Mouse (Mus musculus) forebrain, embryonic 14.5 days (tissue): ENCODE measurements around the gene Ctsw. TPM values are rescaled to one million over a fixed set of nuclear protein-coding genes. Genes with fewer than 3 reads are reported as not detected.

Experiments
- ATAC-seq: fragments of 200-750 bp; cut with Nextera tagmentation; 2 replicates; pipeline ENCODE4 v1.8.0; 2017; ENCODE audit warnings: mild to moderate bottlenecking, moderate library complexity
- DNase-seq: peaks from one replicate; pipeline ENCODE4 v3.0.0-alpha.2; 2015; ENCODE audit warnings: low spot score
- H3K27ac ChIP-seq: fragments of 300-500 bp; sonication (generic); 2 replicates; pipeline ENCODE4 v1.5.1; 2014; ENCODE audit warnings: low read depth, mild to moderate bottlenecking, control low read depth, low read length, moderate library complexity
- H3K27me3 ChIP-seq: fragments of 300-500 bp; sonication (generic); replicated peaks from 2 replicates; pipeline ENCODE4 v1.6.1; 2014; ENCODE audit warnings: low read length, control low read depth, mixed read lengths; ENCODE audit not compliant: control insufficient read depth, insufficient read depth
- H3K36me3 ChIP-seq: fragments of 300-500 bp; sonication (generic); 2 replicates; pipeline ENCODE4 v1.6.1; 2014; ENCODE audit warnings: low read length, control low read depth; ENCODE audit not compliant: control insufficient read depth, insufficient read depth
- H3K4me1 ChIP-seq: fragments of 300-500 bp; sonication (generic); 2 replicates; pipeline ENCODE4 v1.6.1; 2014; ENCODE audit warnings: antibody characterized with exemption, low read length, control low read depth; ENCODE audit not compliant: control insufficient read depth, insufficient read depth
- H3K4me2 ChIP-seq: fragments of 300-500 bp; sonication (generic); 2 replicates; pipeline ENCODE4 v1.6.1; 2014; ENCODE audit warnings: mild to moderate bottlenecking, control low read depth, low read length
- H3K4me3 ChIP-seq: fragments of 300-500 bp; sonication (generic); 2 replicates; pipeline ENCODE4 v1.5.1; 2014; ENCODE audit warnings: low read depth, low read length, control low read depth
- H3K9ac ChIP-seq: fragments of 300-500 bp; sonication (generic); 2 replicates; pipeline ENCODE4 v1.6.1; 2014; ENCODE audit warnings: mild to moderate bottlenecking, low read length, control low read depth, moderate library complexity
- H3K9me3 ChIP-seq: fragments of 300-500 bp; sonication (generic); replicated peaks from 2 replicates; pipeline ENCODE4 v1.6.1; 2016; ENCODE audit warnings: low read length, control low read depth, mixed read lengths; ENCODE audit not compliant: control insufficient read depth
- WGBS: fragments of 180-500 bp; shearing (Covaris S2); extraction: QIAGEN DNeasy Blood & Tissue Kit; methylation state at CpG from one replicate; pipeline ENCODE4 v1.1.7; 2014; 5-methylcytosine and 5-hydroxymethylcytosine counted together
- polyA plus RNA-seq: library from polyadenylated mRNA; unstranded; fragments of >200 nt; fragmentation: Nextera tagmentation; extraction: Ambion mirVana; gene quantifications from 2 replicates; pipeline ENCODE4 v1.2.1, GENCODE M21; 2014

The Ctsw gene
- polyA plus RNA-seq, 1 experiment from 2014 or later, result 5.3 TPM

- ATAC-seq, result no peak
These were observed 35.1 kb downstream of the Ctsw start for GRCm38 (mm10) chr19:5432992-5433852.

GRCm38 (mm10) chr19:5431911-5432464 is 36.3 kb downstream of the Ctsw start:
- Histone ChIP-seq H3K4me2 (no peak overlapping the region), H3K27ac (no peak overlapping the region), H3K9me3 (no peaks in the 10 kb centered on the region), H3K4me3 (no peak overlapping the region), H3K9ac (no peak overlapping the region), H3K36me3 (peaks cover 4% of the 10 kb centered on the region), H3K27me3 (no peaks in the 10 kb centered on the region), H3K4me1 (peaks cover 7% of the 10 kb centered on the region; the same call in 1 of the 2 replicates)
- ATAC-seq, result no peak
- 73% methylated on average over 4 of the region's 4 CpGs for WGBS
- no peak for DNase-seq

More at GRCm38 (mm10) chr19:5432992-5433852, 35.1 kb downstream of the Ctsw start:
- Histone ChIP-seq H3K4me2 (peak overlapping the region; percentile 40), H3K4me3 (no peak overlapping the region), H3K9ac (peak overlapping the region; percentile 10; the same call in 1 of the 2 replicates), H3K4me1 (peaks cover 7% of the 10 kb centered on the region; the same call in 1 of the 2 replicates), H3K9me3 (no peaks in the 10 kb centered on the region), H3K27me3 (no peaks in the 10 kb centered on the region), H3K27ac (no peak overlapping the region), H3K36me3 (no peaks in the 10 kb centered on the region)
- 20% methylated on average over 16 of the region's 16 CpGs for WGBS
- DNase-seq, result peak; percentile 16

GRCm38 (mm10) chr19:5430408-5430807 is 37.9 kb downstream of the Ctsw start:
- no peak for ATAC-seq
- H3K4me2 ChIP-seq, result no peak overlapping the region
- peaks cover 16% of the 10 kb centered on the region for H3K4me1 ChIP-seq
- no peak overlapping the region for H3K4me3 ChIP-seq
- DNase-seq, result no peak
- no peaks in the 10 kb centered on the region for H3K27me3 ChIP-seq
- H3K9ac ChIP-seq, result no peak overlapping the region
- no peaks in the 10 kb centered on the region for H3K9me3 ChIP-seq
- peaks cover 14% of the 10 kb centered on the region for H3K36me3 ChIP-seq
- WGBS, result 57% methylated on average over 1 of the region's 1 CpGs
- H3K27ac ChIP-seq, result no peak overlapping the region

GRCm38 (mm10) chr19:5429806-5430205 is 38.5 kb downstream of the Ctsw start:
- Histone ChIP-seq H3K9ac (no peak overlapping the region), H3K9me3 (no peaks in the 10 kb centered on the region), H3K4me3 (no peak overlapping the region), H3K27ac (no peak overlapping the region), H3K4me2 (no peak overlapping the region), H3K27me3 (no peaks in the 10 kb centered on the region), H3K36me3 (peaks cover 14% of the 10 kb centered on the region), H3K4me1 (peaks cover 16% of the 10 kb centered on the region)
- 71% methylated on average over 8 of the region's 8 CpGs for WGBS
- DNase-seq, result no peak
- ATAC-seq, result no peak

GRCm38 (mm10) chr19:5429219-5429618 is 39.1 kb downstream of the Ctsw start:
- Histone ChIP-seq H3K4me3 (no peak overlapping the region), H3K9ac (no peak overlapping the region), H3K9me3 (no peaks in the 10 kb centered on the region), H3K27me3 (no peaks in the 10 kb centered on the region), H3K27ac (no peak overlapping the region), H3K4me1 (peaks cover 16% of the 10 kb centered on the region), H3K36me3 (peaks cover 14% of the 10 kb centered on the region), H3K4me2 (no peak overlapping the region)
- DNase-seq (no peak), ATAC-seq (no peak)
- WGBS, result 84% methylated on average over 4 of the region's 4 CpGs

GRCm38 (mm10) chr19:5428083-5428482 is 40.2 kb downstream of the Ctsw start:
- no peak overlapping the region for H3K27ac ChIP-seq
- peaks cover 16% of the 10 kb centered on the region for H3K4me1 ChIP-seq
- H3K9ac ChIP-seq, result no peak overlapping the region
- DNase-seq, result peak; percentile 47
- peaks cover 14% of the 10 kb centered on the region for H3K36me3 ChIP-seq
- ATAC-seq, result no peak
- 91% methylated on average over 2 of the region's 2 CpGs for WGBS
- H3K4me3 ChIP-seq, result no peak overlapping the region
- no peaks in the 10 kb centered on the region for H3K27me3 ChIP-seq
- no peaks in the 10 kb centered on the region for H3K9me3 ChIP-seq
- H3K4me2 ChIP-seq, result no peak overlapping the region

GRCm38 (mm10) chr19:5426640-5427290 is 41.5 kb downstream of the Ctsw start:
- 91% methylated on average over 13 of the region's 13 CpGs for WGBS
- H3K4me3 ChIP-seq, result peak overlapping the region; percentile 88; the same call in 1 of the 2 replicates

GRCm38 (mm10) chr19:5425906-5426565 is 42.3 kb downstream of the Ctsw start:
- Histone ChIP-seq H3K27me3 (no peaks in the 10 kb centered on the region), H3K36me3 (peaks cover 28% of the 10 kb centered on the region), H3K27ac (peak overlapping the region; percentile 89; the same call in 1 of the 2 replicates), H3K9me3 (no peaks in the 10 kb centered on the region), H3K9ac (peak overlapping the region; percentile 94), H3K4me2 (peak overlapping the region; percentile 82), H3K4me1 (peaks cover 16% of the 10 kb centered on the region), H3K4me3 (peak overlapping the region; percentile 88)
- WGBS, result 90% methylated on average over 18 of the region's 18 CpGs
- no peak for ATAC-seq
- DNase-seq, result no peak

More at GRCm38 (mm10) chr19:5426640-5427290, 41.5 kb downstream of the Ctsw start:
- peaks cover 16% of the 10 kb centered on the region for H3K4me1 ChIP-seq
- DNase-seq, result no peak
- ATAC-seq, result no peak
- no peaks in the 10 kb centered on the region for H3K27me3 ChIP-seq
- no peak overlapping the region for H3K27ac ChIP-seq
- H3K4me2 ChIP-seq, result peak overlapping the region; percentile 82; the same call in 1 of the 2 replicates
- H3K9me3 ChIP-seq, result no peaks in the 10 kb centered on the region
- H3K36me3 ChIP-seq, result peaks cover 22% of the 10 kb centered on the region
- no peak overlapping the region for H3K9ac ChIP-seq
